Mouse (Mus musculus) stomach, postnatal 0 days (tissue): ENCODE results near the gene Myadm.
"Not testable (repeated sequence)": the region's sequence is repeated elsewhere in the genome, so short reads cannot be mapped to it uniquely, and the experiment has no call there.

Experiments used
- CTCF ChIP-seq: IDR thresholded peaks from 2 replicates; pipeline ENCODE4 v1.5.1; 2016; ENCODE audit warnings: antibody characterized with exemption, low read depth, mild to moderate bottlenecking, moderate library complexity
- EP300 ChIP-seq: optimal IDR thresholded peaks from 2 replicates; pipeline ENCODE3; 2016; ENCODE audit warnings: antibody characterized with exemption

- not testable (repeated sequence) for TF ChIP-seq CTCF, EP300
Measured at GRCm38 (mm10) chr7:3292271-3292670, 3.4 kb downstream of the Myadm start.
